Mouse (Mus musculus) T-cell, adult 66 days (primary cell): ENCODE data around the gene 3110082I17Rik. TPM values are rescaled to one million over a fixed set of nuclear protein-coding genes. Genes with fewer than 3 reads are reported as not detected.

Experiments used
- total RNA-seq, 2 experiments: library from RNA; stranded (reverse); gene quantifications; 3 replicates in 1 of 2; 4 replicates in 1 of 2; pipeline ENCODE4 v1.2.4; 2023

The 3110082I17Rik gene
- 1 to 10 TPM; 4.7 to 5.6 TPM for total RNA-seq

GRCm38 (mm10) chr5:139460384-139461067 is at the start of gene 3110082I17Rik:
Gene 3110082I17Rik (minus strand): TSS chr5:139460527.

GRCm38 (mm10) chr5:139484185-139484814 is 24.0 kb upstream of the 3110082I17Rik start, which contains the start of gene Zfand2a:
Gene Zfand2a (minus strand): TSS chr5:139484549.

GRCm38 (mm10) chr5:139423026-139423865 is 37.1 kb downstream of the 3110082I17Rik start, which contains the start of gene Gper1:
Gene Gper1 (plus strand): TSS chr5:139423151.

GRCm38 (mm10) chr5:139404801-139405401 is 55.4 kb downstream of the 3110082I17Rik start, which contains the start of gene C130050O18Rik:
Gene C130050O18Rik (plus strand): TSS chr5:139405280.

GRCm38 (mm10) chr5:139377468-139378270 is 82.7 kb downstream of the 3110082I17Rik start, which contains the start of gene Gpr146:
Gene Gpr146 (plus strand): TSS chr5:139377697.

GRCm38 (mm10) chr5:139352317-139352716 is 108.0 kb downstream of the 3110082I17Rik start, which contains the start of gene Cyp2w1:
Gene Cyp2w1 (plus strand): TSS chr5:139352617.

GRCm38 (mm10) chr5:139351134-139351533 is 109.2 kb downstream of the 3110082I17Rik start, which contains the start of gene Cox19:
Gene Cox19 (minus strand): TSS chr5:139351418.

GRCm38 (mm10) chr5:139325395-139325966 is 134.8 kb downstream of the 3110082I17Rik start, which contains the start of gene Adap1:
Gene Adap1 (minus strand): TSS chr5:139325622.

Other genes starting within 250 kb of the 3110082I17Rik start
- gene Get4, start 208.2 kb downstream of the 3110082I17Rik start, total RNA-seq = 10 to 100 TPM; 35.6 to 39.3 TPM
- gene Adap1, start 134.9 kb downstream of the 3110082I17Rik start, total RNA-seq = 1 to 10 TPM; 6.6 to 7.2 TPM
- gene Cox19, start 109.1 kb downstream of the 3110082I17Rik start, total RNA-seq = 10 to 100 TPM; 21.9 to 23.1 TPM
- gene Cyp2w1, start 107.9 kb downstream of the 3110082I17Rik start, total RNA-seq = not detected
- 10 to 100 TPM; 38.0 to 41.7 TPM for gene Gpr146, start 82.8 kb downstream of the 3110082I17Rik start, total RNA-seq
- under 1 TPM; 0.23 to 0.77 TPM for gene C130050O18Rik, start 55.2 kb downstream of the 3110082I17Rik start, total RNA-seq
- not detected for gene Gper1, start 37.4 kb downstream of the 3110082I17Rik start, total RNA-seq
- 10 to 100 TPM; 75.6 to 89.0 TPM for gene Zfand2a, start 24.0 kb upstream of the 3110082I17Rik start, total RNA-seq
- not detected for gene Uncx, start 83.0 kb upstream of the 3110082I17Rik start, total RNA-seq